Mouse (Mus musculus): ENCODE data around the gene Gucy1b2.

Gucy1b2 gene

GRCm38 (mm10) chr14:62361263-62361980 lies 94.7 kb downstream of the Gucy1b2 start:
- no peak for DNase-seq

DNA sequence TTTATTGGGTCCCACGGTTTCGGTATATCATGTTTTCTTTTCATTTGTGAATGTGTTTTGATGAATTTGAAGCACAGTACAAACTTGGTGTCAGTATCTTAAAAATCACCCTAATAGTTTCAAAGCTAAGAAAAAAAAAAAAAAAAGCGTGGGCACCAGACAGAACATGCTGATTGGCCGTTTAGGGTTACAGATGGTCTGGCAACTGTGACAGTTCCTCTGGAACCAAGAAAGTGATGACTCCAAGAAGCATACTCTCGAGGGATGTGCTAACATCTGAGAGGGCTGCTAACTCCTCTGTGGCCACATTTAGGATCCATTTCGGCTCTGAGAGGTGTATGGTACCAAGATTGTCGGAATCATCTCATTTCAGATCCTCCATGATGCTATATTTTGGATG lies 100.9 kb downstream of the Gucy1b2 start:
- no peak for DNase-seq

- DNase-seq: no peak
Measured at GRCm38 (mm10) chr14:62353793-62354192, 102.3 kb downstream of the Gucy1b2 start.

DNA sequence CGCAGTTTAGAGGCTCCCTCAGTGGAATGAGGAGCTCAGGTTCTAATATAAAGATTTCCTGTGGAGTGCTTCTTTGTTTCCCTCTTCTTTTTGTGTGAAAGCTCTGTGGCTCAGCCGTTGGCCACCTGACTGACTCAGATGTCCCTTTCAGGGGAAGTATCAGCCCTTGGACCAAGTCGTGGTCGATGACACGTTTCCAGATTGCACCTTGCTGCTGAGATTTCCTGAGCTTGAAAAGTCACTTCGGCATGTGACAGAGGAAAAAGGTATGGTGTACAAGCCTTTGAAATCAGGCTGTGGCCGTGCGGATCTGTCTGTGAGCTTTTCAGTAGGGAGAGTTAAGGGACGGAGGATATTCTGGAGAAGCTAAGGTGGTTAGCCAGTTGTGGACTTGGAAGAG lies 102.7 kb downstream of the Gucy1b2 start:
- no peak for DNase-seq

GRCm38 (mm10) chr14:62350890-62351289 lies 105.2 kb downstream of the Gucy1b2 start:
- no peak for DNase-seq

DNA sequence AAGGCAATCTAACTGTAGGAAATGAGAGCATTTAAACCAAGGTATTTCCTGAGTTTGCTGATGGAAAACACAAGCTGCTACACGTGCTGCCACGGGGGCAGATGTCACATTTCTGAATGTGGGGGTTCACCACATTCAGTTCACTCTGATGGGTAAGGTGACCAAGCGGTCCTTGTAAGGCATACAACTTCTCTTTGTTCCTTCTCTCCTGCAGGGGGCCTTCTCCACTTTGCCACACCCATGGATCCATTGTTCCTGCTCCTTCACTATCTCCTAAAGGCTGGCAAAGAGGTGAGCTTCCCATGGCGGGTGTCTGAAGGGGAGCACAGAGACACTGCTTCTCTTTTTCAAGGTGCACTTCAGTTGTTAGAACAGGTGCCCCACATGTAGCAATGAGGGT lies 105.9 kb downstream of the Gucy1b2 start:
- no peak for DNase-seq

- DNase-seq: no peak
Measured at GRCm38 (mm10) chr14:62349786-62350185, 106.3 kb downstream of the Gucy1b2 start.

DNA sequence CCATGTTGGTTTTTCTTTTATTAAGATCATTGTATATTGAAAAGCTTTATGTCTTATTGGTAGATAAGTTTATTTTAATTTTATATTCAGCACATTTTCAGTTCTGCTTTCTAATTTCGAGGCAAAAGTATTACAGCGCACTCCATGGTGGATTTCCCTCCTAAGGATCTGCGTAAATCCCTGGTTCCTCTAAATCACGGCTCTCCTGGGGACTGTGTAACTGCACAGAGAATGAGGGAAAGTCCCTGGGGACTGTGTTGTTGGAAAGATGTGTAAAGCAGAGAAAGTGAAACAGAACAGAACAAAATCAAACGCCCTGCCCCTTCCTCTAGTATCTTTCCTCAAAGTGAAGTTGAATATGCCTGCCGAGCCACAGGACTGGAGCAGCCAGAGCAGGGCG lies 109.0 kb downstream of the Gucy1b2 start:
- DNase-seq: no peak

DNA sequence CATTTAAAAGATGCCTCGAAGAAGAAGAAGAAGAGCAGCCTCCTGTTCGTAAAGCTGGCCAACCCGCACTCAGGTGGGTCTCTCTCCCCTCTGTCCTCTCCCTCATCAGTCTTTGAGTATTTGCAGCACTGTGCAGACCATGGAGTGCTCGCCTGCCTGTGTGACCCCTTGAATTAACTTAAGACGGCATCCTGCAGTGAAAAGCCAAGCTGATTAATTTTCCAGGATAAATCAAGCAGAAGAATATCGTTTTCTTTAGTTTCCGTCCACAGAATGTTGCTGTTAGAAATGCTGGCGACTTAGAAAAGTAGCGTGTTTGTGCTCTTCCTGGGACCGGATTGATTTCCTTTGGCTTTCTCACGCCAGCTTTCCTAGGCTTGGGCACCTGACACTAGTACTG lies 109.5 kb downstream of the Gucy1b2 start:
- DNase-seq: peak; percentile 34

All from retina, postnatal 1 day (tissue).